Mouse (Mus musculus) midbrain, embryonic 13.5 days (tissue): ENCODE measurements at regions not wholly inside any gene's neighbourhood (a gene's known extent, or its start where the extent isn't known, plus 50 kb on each side); places are given as distances from the start of the nearest gene placed in this dataset.
A peak's percentile ranks its signal among the peaks of the same experiment; 100 is the strongest.

Experiments
- ATAC-seq: fragments of 200-750 bp; cut with Nextera tagmentation; 2 replicates; pipeline ENCODE4 v1.8.0; 2017; ENCODE audit warnings: mild to moderate bottlenecking, moderate TSS enrichment, moderate library complexity
- H3K27ac ChIP-seq: fragments of 300-500 bp; sonication (generic); 2 replicates; pipeline ENCODE4 v1.5.1; 2015; ENCODE audit warnings: inconsistent platforms, mild to moderate bottlenecking, moderate library complexity
- H3K27me3 ChIP-seq: fragments of 300-500 bp; sonication (generic); 2 replicates; pipeline ENCODE4 v1.6.1; 2015; ENCODE audit warnings: mild to moderate bottlenecking, inconsistent platforms
- H3K36me3 ChIP-seq: fragments of 300-500 bp; sonication (generic); 2 replicates; pipeline ENCODE4 v1.6.1; 2015; ENCODE audit warnings: mild to moderate bottlenecking, inconsistent platforms
- H3K4me1 ChIP-seq: fragments of 300-500 bp; sonication (generic); replicated peaks from 2 replicates; pipeline ENCODE4 v1.6.1; 2015; ENCODE audit warnings: inconsistent platforms
- H3K4me2 ChIP-seq: fragments of 300-500 bp; sonication (generic); replicated peaks from 2 replicates; pipeline ENCODE4 v1.6.1; 2015; ENCODE audit warnings: moderate library complexity, mild to moderate bottlenecking, inconsistent platforms
- H3K4me3 ChIP-seq: fragments of 300-500 bp; sonication (generic); replicated peaks from 2 replicates; pipeline ENCODE4 v1.5.1; 2015; ENCODE audit warnings: mild to moderate bottlenecking, inconsistent platforms
- H3K9ac ChIP-seq: fragments of 300-500 bp; sonication (generic); replicated peaks from 2 replicates; pipeline ENCODE4 v1.6.1; 2015; ENCODE audit warnings: mild to moderate bottlenecking, inconsistent platforms
- H3K9me3 ChIP-seq: fragments of 300-500 bp; sonication (generic); 2 replicates; pipeline ENCODE4 v1.6.1; 2016; ENCODE audit warnings: mild to moderate bottlenecking, inconsistent platforms
- WGBS: fragments of 180-500 bp; shearing (Covaris S2); methylation state at CpG from one replicate; pipeline ENCODE4 v1.1.7; 2015; 5-methylcytosine and 5-hydroxymethylcytosine counted together

- H3K36me3 ChIP-seq: no peaks in the 10 kb centered on the region
- H3K9ac ChIP-seq: no peak overlapping the region
- no peak for ATAC-seq
- WGBS: 79% methylated on average over 6 of the region's 6 CpGs
- no peak overlapping the region for H3K27ac ChIP-seq
- no peaks in the 10 kb centered on the region for H3K27me3 ChIP-seq
- no peak overlapping the region for H3K4me2 ChIP-seq
- H3K4me3 ChIP-seq: no peak overlapping the region
- H3K9me3 ChIP-seq: no peaks in the 10 kb centered on the region
- H3K4me1 ChIP-seq: no peaks in the 10 kb centered on the region
These were observed 59.1 kb upstream of the Hs6st1 start for GRCm38 (mm10) chr1:36009010-36009619.

- 88% methylated on average over 7 of the region's 7 CpGs for WGBS
- Histone ChIP-seq H3K27me3 (no peaks in the 10 kb centered on the region), H3K9me3 (no peaks in the 10 kb centered on the region), H3K36me3 (no peaks in the 10 kb centered on the region), H3K4me3 (no peak overlapping the region), H3K4me1 (no peaks in the 10 kb centered on the region), H3K27ac (no peak overlapping the region), H3K9ac (no peak overlapping the region), H3K4me2 (no peak overlapping the region)
- ATAC-seq: no peak
These were observed 58.0 kb upstream of the Hs6st1 start for GRCm38 (mm10) chr1:36010151-36010550.

- H3K4me1 ChIP-seq: no peaks in the 10 kb centered on the region
- H3K27me3 ChIP-seq: no peaks in the 10 kb centered on the region
- H3K9me3 ChIP-seq: no peaks in the 10 kb centered on the region
- 90% methylated on average over 12 of the region's 12 CpGs for WGBS
- no peak overlapping the region for H3K9ac ChIP-seq
- H3K4me2 ChIP-seq: no peak overlapping the region
- no peak overlapping the region for H3K4me3 ChIP-seq
- no peak for ATAC-seq
- no peaks in the 10 kb centered on the region for H3K36me3 ChIP-seq
- H3K27ac ChIP-seq: no peak overlapping the region
These were observed 57.4 kb upstream of the Hs6st1 start for GRCm38 (mm10) chr1:36010834-36011233.

- H3K27me3 ChIP-seq: no peaks in the 10 kb centered on the region
- H3K9ac ChIP-seq: no peak overlapping the region
- no peak overlapping the region for H3K4me3 ChIP-seq
- no peak overlapping the region for H3K4me2 ChIP-seq
- no peaks in the 10 kb centered on the region for H3K36me3 ChIP-seq
- no peak for ATAC-seq
- WGBS: 88% methylated on average over 9 of the region's 9 CpGs
- no peaks in the 10 kb centered on the region for H3K9me3 ChIP-seq
- H3K27ac ChIP-seq: no peak overlapping the region
- H3K4me1 ChIP-seq: peaks cover 6% of the 10 kb centered on the region
These were observed 56.0 kb upstream of the Hs6st1 start for GRCm38 (mm10) chr1:36012081-36012765.

GRCm38 (mm10) chr1:36013823-36014341, 54.3 kb upstream of the Hs6st1 start:
- Histone ChIP-seq H3K27ac (no peak overlapping the region), H3K4me2 (no peak overlapping the region), H3K9me3 (no peaks in the 10 kb centered on the region), H3K4me3 (no peak overlapping the region), H3K36me3 (no peaks in the 10 kb centered on the region), H3K4me1 (peaks cover 12% of the 10 kb centered on the region), H3K9ac (no peak overlapping the region), H3K27me3 (no peaks in the 10 kb centered on the region)
- no peak for ATAC-seq
- WGBS: 28% methylated on average over 11 of the region's 11 CpGs

- no peaks in the 10 kb centered on the region for H3K9me3 ChIP-seq
- H3K27ac ChIP-seq: no peak overlapping the region
- H3K4me1 ChIP-seq: peaks cover 12% of the 10 kb centered on the region
- WGBS: 58% methylated on average over 7 of the region's 7 CpGs
- ATAC-seq: no peak
- H3K9ac ChIP-seq: no peak overlapping the region
- no peak overlapping the region for H3K4me2 ChIP-seq
- H3K27me3 ChIP-seq: no peaks in the 10 kb centered on the region
- H3K36me3 ChIP-seq: no peaks in the 10 kb centered on the region
- no peak overlapping the region for H3K4me3 ChIP-seq
These were observed 53.8 kb upstream of the Hs6st1 start for GRCm38 (mm10) chr1:36014372-36014771.

GRCm38 (mm10) chr1:36015210-36015609, 53.0 kb upstream of the Hs6st1 start:
- Histone ChIP-seq H3K9ac (no peak overlapping the region), H3K27ac (no peak overlapping the region), H3K4me1 (peaks cover 12% of the 10 kb centered on the region), H3K4me2 (no peak overlapping the region), H3K27me3 (no peaks in the 10 kb centered on the region), H3K36me3 (no peaks in the 10 kb centered on the region), H3K4me3 (no peak overlapping the region), H3K9me3 (no peaks in the 10 kb centered on the region)
- WGBS: 89% methylated on average over 5 of the region's 5 CpGs
- ATAC-seq: no peak

- ATAC-seq: no peak
- 34% methylated on average over 4 of the region's 4 CpGs for WGBS
- no peaks in the 10 kb centered on the region for H3K36me3 ChIP-seq
These were observed 51.6 kb upstream of the Hs6st1 start for GRCm38 (mm10) chr1:36016566-36016965.

GRCm38 (mm10) chr1:36017061-36017461, 51.1 kb upstream of the Hs6st1 start:
- Histone ChIP-seq H3K4me3 (no peak overlapping the region), H3K27ac (no peak overlapping the region), H3K27me3 (no peaks in the 10 kb centered on the region), H3K4me2 (no peak overlapping the region), H3K4me1 (peaks cover 12% of the 10 kb centered on the region), H3K9me3 (no peaks in the 10 kb centered on the region), H3K36me3 (no peaks in the 10 kb centered on the region), H3K9ac (no peak overlapping the region)
- 8% methylated on average over 7 of the region's 7 CpGs for WGBS
- peak; percentile 56; the same call in 1 of the 2 replicates for ATAC-seq

More at GRCm38 (mm10) chr1:36016566-36016965, 51.6 kb upstream of the Hs6st1 start:
- Histone ChIP-seq H3K27ac (no peak overlapping the region), H3K4me3 (no peak overlapping the region), H3K4me2 (no peak overlapping the region), H3K9me3 (no peaks in the 10 kb centered on the region), H3K4me1 (peaks cover 12% of the 10 kb centered on the region), H3K27me3 (no peaks in the 10 kb centered on the region), H3K9ac (no peak overlapping the region)

- 0 out of 2 replicates have a peak, but pooled peaks cover 2% of the 10 kb centered on the region for H3K9me3 ChIP-seq
- H3K27ac ChIP-seq: no peak overlapping the region
- H3K4me2 ChIP-seq: no peak overlapping the region
These were observed 50.5 kb upstream of the Hs6st1 start for GRCm38 (mm10) chr1:36017656-36018055.

More at GRCm38 (mm10) chr1:36017656-36018055, 50.5 kb upstream of the Hs6st1 start:
- Histone ChIP-seq H3K27me3 (no peaks in the 10 kb centered on the region), H3K4me1 (peaks cover 12% of the 10 kb centered on the region), H3K4me3 (no peak overlapping the region), H3K36me3 (no peaks in the 10 kb centered on the region), H3K9ac (no peak overlapping the region)
- 47% methylated on average over 3 of the region's 3 CpGs for WGBS
- no peak for ATAC-seq
